ENCODE assay signal across 8 mouse cellular contexts in genomic region chr12:69362388-69362787, GRCm38 (mm10). TPM values are rescaled to one million over a fixed set of nuclear protein-coding genes. Genes with fewer than 3 reads are reported as not detected.
DNase-seq lines count a peak whose midpoint lies in the region; ATAC-seq and TF ChIP-seq lines count a peak whose summit lies in the region.

No protein-coding gene starts in this region.

- H3K4me3 ChIP-seq in kidney, postnatal 0 days (replicated peaks; ENCODE audit: low read depth, low read length), result no peak overlapping the region
- no peak overlapping the region for H3K4me3 ChIP-seq in hindbrain, embryonic 16.5 days (ENCODE audit: low read length)
- H3K4me3 ChIP-seq in myocyte, result peak overlapping the region; percentile 37

- H3K9me3 ChIP-seq in kidney, postnatal 0 days (replicated peaks; ENCODE audit: low read length), result no peaks in the 10 kb centered on the region
- no peaks in the 10 kb centered on the region for H3K9me3 ChIP-seq in hindbrain, embryonic 16.5 days (ENCODE audit: control insufficient read depth, low read length)

- intact Hi-C loops in left cerebral cortex, postnatal 10 days (cut with DNase I), result no loop called here

- H3K36me3 ChIP-seq in kidney, postnatal 0 days (ENCODE audit: insufficient read depth, low read length), result no peaks in the 10 kb centered on the region
- H3K36me3 ChIP-seq in hindbrain, embryonic 16.5 days (ENCODE audit: control insufficient read depth, insufficient read depth, low read length), result no peaks in the 10 kb centered on the region
- H3K36me3 ChIP-seq in myocyte (ENCODE audit: control insufficient read depth, insufficient read depth), result no peaks in the 10 kb centered on the region

- no peak for TF ChIP-seq POLR2A in myocyte (IDR thresholded peaks at IDR 0.05; ENCODE audit: insufficient read length, low read depth)

- H3K27me3 ChIP-seq in kidney, postnatal 0 days (ENCODE audit: insufficient read depth, low read length), result no peaks in the 10 kb centered on the region
- H3K27me3 ChIP-seq in hindbrain, embryonic 16.5 days (replicated peaks; ENCODE audit: control insufficient read depth, insufficient read depth, low read length), result no peaks in the 10 kb centered on the region
- H3K27me3 ChIP-seq in myocyte (ENCODE audit: control insufficient read depth, insufficient read depth, insufficient read length), result no peaks in the 10 kb centered on the region

- no peak for TF ChIP-seq CTCF in kidney, postnatal 0 days (IDR thresholded peaks at IDR 0.05; ENCODE audit: low read depth)

- no peak overlapping the region for H3ac ChIP-seq in myocyte (ENCODE audit: control insufficient read depth, insufficient read length)

- no peak for DNase-seq in kidney, postnatal 0 days (ENCODE audit: low spot score)
- no peak for DNase-seq in kidney, adult 18-20 months
- DNase-seq in adipocyte (ENCODE audit: low spot score), result peak; percentile 57
- DNase-seq in frontal cortex, postnatal 14 days (ENCODE audit: low spot score in 2 of 2), result no peak
- no peak for DNase-seq in left cerebral cortex, postnatal 10 days (ENCODE audit: extremely low spot score in 1 of 2, low spot score in 2 of 2)
- no peak for DNase-seq in testis, postnatal 14 days (ENCODE audit: low spot score)

- no peak overlapping the region for H3K9ac ChIP-seq in kidney, postnatal 0 days (ENCODE audit: low read depth, low read length)
- no peak overlapping the region for H3K9ac ChIP-seq in hindbrain, embryonic 16.5 days (ENCODE audit: low read depth, low read length)

- ATAC-seq in kidney, postnatal 0 days (replicated peaks; ENCODE audit: low FRiP score, low read depth), result no peak
- no peak for ATAC-seq in hindbrain, embryonic 16.5 days

- no peaks in the 10 kb centered on the region for H3K79me2 ChIP-seq in myocyte (ENCODE audit: control insufficient read depth, insufficient read depth)

- peak overlapping the region; percentile 71; the same call in 1 of the 2 replicates for H3K4me2 ChIP-seq in kidney, postnatal 0 days (ENCODE audit: low read length)
- peak overlapping the region; percentile 71 for H3K4me2 ChIP-seq in hindbrain, embryonic 16.5 days (ENCODE audit: low read length)
- peak overlapping the region; percentile 96 for H3K4me2 ChIP-seq in myocyte (ENCODE audit: low read depth)

- 0 out of 2 replicates have a peak, but pooled peaks cover 4% of the 10 kb centered on the region for H3K4me1 ChIP-seq in kidney, postnatal 0 days (replicated peaks; ENCODE audit: insufficient read depth, low read length)
- peaks cover 5% of the 10 kb centered on the region for H3K4me1 ChIP-seq in hindbrain, embryonic 16.5 days (ENCODE audit: control insufficient read depth, insufficient read depth, low read depth, low read length)

- WGBS in kidney, postnatal 0 days, result 62% methylated on average over 4 of the region's 4 CpGs
- WGBS in hindbrain, embryonic 16.5 days, result 46% methylated on average over 4 of the region's 4 CpGs

- no peak overlapping the region for H3K27ac ChIP-seq in kidney, postnatal 0 days
- no peak overlapping the region for H3K27ac ChIP-seq in hindbrain, embryonic 16.5 days (ENCODE audit: low read depth, low read length)

TF ChIP-seq in myocyte, 11 proteins besides CTCF, POLR2A, EP300 and RAD21:
- no peak for TF ChIP-seq CEBPB (IDR thresholded peaks at IDR 0.05; ENCODE audit: insufficient read depth, poor library complexity, severe bottlenecking)
- TF ChIP-seq REST (IDR thresholded peaks at IDR 0.05; ENCODE audit: insufficient read depth, insufficient read length), result no peak
- no peak for TF ChIP-seq MAX (IDR thresholded peaks at IDR 0.05; ENCODE audit: low read depth)
- no peak for TF ChIP-seq TCF12 (IDR thresholded peaks at IDR 0.05; ENCODE audit: insufficient read depth, poor library complexity, severe bottlenecking)
- no peak for TF ChIP-seq E2F4 (IDR thresholded peaks at IDR 0.05; ENCODE audit: insufficient read depth)
- no peak for TF ChIP-seq TCF3 (IDR thresholded peaks at IDR 0.05; ENCODE audit: insufficient read length, low read depth)
- no peak for TF ChIP-seq USF1 (IDR thresholded peaks at IDR 0.05; ENCODE audit: low read depth)
- TF ChIP-seq SRF (IDR thresholded peaks at IDR 0.05; ENCODE audit: control insufficient read depth, insufficient read length, low read depth), result no peak
- TF ChIP-seq MYOD1 (IDR thresholded peaks at IDR 0.05; ENCODE audit: control insufficient read depth in 1 of 3, insufficient read length in 2 of 3, low read depth in 2 of 3), result no peak

RNA-seq across cellular contexts. Expression of gene Nemf, which starts 5.4 kb away (rescaled TPM):
- polyA plus RNA-seq in kidney, postnatal 0 days (2015; fragmentation: Nextera tagmentation; extraction: Ambion mirVana), result 66.8 and 69.9 TPM in 2 replicates
- polyA plus RNA-seq in hindbrain, embryonic 16.5 days (2015; fragmentation: Nextera tagmentation; extraction: Ambion mirVana), result 82.4 and 85.0 TPM in 2 replicates
- 6.8 TPM for polyA plus RNA-seq in myocyte (2012; fragmentation: generic; extraction: Trizol)
- 10 to 100 TPM; 38.2 to 40.8 TPM for total RNA-seq in left cerebral cortex, postnatal 10 days (2021)

RNA-seq across cellular contexts. Expression of gene Arf6, which starts 9.6 kb away (rescaled TPM):
- 56.2 and 70.7 TPM in 2 replicates for polyA plus RNA-seq in kidney, postnatal 0 days (2015; fragmentation: Nextera tagmentation; extraction: Ambion mirVana)
- polyA plus RNA-seq in hindbrain, embryonic 16.5 days (2015; fragmentation: Nextera tagmentation; extraction: Ambion mirVana), result 20.7 and 21.8 TPM in 2 replicates
- polyA plus RNA-seq in myocyte (2012; fragmentation: generic; extraction: Trizol), result 71.4 TPM
- total RNA-seq in left cerebral cortex, postnatal 10 days (2021), result 10 to 100 TPM; 61.6 to 62.8 TPM

RNA-seq across cellular contexts. Expression of gene Gm9887, which starts 9.9 kb away (rescaled TPM):
- 1.3 and 3.2 TPM in 2 replicates for polyA plus RNA-seq in kidney, postnatal 0 days (2015; fragmentation: Nextera tagmentation; extraction: Ambion mirVana)
- polyA plus RNA-seq in hindbrain, embryonic 16.5 days (2015; fragmentation: Nextera tagmentation; extraction: Ambion mirVana), result 0.56 and 0.66 TPM in 2 replicates
- 2.4 TPM for polyA plus RNA-seq in myocyte (2012; fragmentation: generic; extraction: Trizol)
- total RNA-seq in left cerebral cortex, postnatal 10 days (2021), result 1 to 10 TPM; 1.4 to 1.6 TPM
